Mouse (Mus musculus) heart, adult 8-10 months (tissue): ENCODE measurements around the gene Myo1d. TPM values are rescaled to one million over a fixed set of nuclear protein-coding genes. Genes with fewer than 3 reads are reported as not detected.

ENCODE experiments used
- DNase-seq: peaks from one replicate; pipeline ENCODE4 v3.0.0; 2022; ENCODE audit warnings: low spot score
- total RNA-seq, 4 experiments: library from RNA; stranded (reverse); gene quantifications; 2 replicates each; pipeline ENCODE4 v1.2.4; 2022

Myo1d gene
- total RNA-seq, 4 experiments from 2014 or later, result 7.4 to 10.4 (median 9.5) TPM

GRCm38 (mm10) chr11:80504519-80505385 lies 275.1 kb downstream of the Myo1d start:
- no peak for DNase-seq

DNA sequence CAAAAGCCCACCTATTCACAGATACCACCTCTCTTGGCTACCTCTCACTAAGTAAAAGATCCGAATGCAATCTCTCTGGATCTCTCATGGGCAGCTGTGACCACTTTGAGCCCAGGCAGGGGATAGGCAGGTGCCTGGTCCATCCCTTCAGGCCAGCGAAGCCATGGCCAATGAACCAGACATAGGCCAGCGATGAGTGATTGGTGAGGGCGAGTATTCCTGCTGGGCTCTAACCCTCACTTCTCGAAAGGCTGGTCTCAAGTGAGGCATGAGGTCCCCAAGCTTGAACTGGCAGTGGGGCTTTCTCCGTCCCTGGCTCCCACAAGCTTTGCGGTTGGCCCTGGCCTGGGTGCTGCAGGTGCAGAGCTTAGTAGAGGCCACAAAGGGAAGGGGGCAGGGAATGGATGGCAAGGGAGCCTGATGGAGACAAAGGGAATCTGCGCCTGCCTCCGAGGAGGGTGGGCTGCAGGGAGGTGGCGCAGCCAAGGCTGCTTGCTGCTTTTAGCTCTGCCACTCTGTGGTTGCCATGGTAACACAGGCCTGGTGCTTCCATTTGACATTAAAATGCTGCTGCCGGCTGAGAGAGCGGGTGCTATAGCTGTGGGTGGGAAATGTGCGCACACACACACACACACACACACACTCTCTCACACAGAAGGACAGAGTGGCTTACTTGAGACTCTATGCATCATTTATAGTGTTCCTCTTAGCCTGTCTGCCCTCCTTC lies 275.9 kb downstream of the Myo1d start:
- no peak for DNase-seq

GRCm38 (mm10) chr11:80503281-80503680 lies 276.5 kb downstream of the Myo1d start:
- DNase-seq, result no peak

- DNase-seq, result no peak
Observed at GRCm38 (mm10) chr11:80499550-80499952, 280.3 kb downstream of the Myo1d start.

DNA sequence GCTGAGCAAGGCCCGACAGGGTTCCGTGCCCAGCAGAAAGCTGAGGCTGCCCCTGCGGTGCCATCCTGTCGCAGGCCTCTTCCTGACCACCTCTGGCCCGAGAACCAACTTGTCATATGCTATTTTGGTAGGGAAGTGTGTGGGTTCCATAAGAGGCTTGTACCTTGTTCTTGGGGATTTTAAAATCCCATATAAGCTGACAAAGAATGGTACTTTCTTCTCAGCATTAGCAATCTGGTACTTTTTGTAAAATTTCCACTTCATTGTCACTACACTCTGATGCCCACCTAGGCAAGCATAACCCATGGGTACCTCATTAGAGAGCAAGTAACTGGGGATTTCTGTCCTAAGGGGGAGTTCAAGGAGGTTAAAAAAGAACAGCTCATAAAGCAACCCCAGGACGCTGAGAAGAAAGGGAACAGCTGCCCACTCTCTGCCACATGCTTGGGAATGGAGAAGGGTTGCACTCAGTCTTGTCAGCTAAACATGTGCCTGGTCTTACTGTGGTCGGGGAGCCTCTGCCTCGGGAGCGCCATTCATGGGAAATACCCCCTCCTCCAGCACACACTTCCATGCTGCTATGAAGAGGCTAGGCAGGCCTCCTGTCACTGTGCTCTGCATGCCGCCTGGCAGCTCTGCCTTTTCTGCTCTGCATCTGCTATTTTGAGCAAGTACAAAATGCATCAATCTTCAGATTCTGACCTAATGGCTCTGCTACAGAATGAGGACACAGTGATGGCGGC lies 281.3 kb downstream of the Myo1d start:
- DNase-seq, result no peak

DNA sequence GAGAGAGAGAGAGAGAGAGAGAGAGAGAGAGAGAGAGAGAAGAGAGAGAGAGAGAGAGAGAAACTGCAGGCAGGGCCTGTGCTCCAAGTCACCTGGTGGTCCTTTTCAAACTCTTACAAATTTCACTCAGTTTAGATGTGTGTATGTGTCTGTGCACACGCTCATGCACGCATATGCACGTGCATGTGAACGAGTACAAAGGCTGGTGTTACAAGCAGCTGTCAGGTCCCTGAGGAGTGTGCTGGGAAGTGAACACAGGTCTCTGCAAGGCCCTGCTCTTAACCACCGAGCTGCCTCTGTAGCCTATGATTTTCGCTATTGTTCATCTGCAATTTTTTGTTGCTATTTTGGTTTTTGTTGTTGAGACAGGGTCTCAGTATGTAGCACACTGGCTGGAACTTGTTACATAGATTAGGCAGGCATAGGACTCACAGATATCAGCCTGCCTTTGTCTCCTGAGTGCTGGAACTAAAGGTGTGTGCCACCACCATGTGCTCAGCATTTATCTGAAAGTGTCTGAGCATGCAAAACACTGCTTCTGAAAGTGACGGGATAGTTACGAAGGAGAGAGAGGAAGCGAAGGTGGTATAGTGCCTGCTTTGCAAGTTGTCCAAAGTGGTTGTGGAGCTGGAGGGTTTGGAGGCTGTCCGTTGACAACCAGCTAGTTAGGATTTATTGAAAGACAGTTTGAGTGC lies 282.5 kb downstream of the Myo1d start:
- no peak for DNase-seq

DNA sequence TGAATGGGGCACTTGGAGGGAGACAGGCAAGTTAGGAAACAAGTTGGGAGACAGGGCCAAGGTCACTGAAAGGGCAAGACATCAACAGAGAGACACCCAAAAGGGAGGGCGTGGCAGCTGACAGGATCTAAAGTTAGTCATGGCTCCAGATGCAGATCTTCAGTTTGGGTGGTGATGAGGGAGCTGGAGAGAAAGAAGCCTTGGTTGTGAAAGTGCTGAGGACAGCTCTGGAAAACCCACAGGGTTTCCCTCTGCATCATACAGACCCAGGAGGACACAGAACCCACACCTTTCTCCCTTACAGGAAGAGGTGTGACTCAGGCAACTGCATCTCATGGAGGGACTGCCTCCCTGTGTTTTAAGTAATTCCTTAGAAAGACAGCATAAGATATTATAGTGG lies 283.2 kb downstream of the Myo1d start:
- DNase-seq, result no peak

GRCm38 (mm10) chr11:80495972-80496371 lies 283.9 kb downstream of the Myo1d start:
- no peak for DNase-seq

DNA sequence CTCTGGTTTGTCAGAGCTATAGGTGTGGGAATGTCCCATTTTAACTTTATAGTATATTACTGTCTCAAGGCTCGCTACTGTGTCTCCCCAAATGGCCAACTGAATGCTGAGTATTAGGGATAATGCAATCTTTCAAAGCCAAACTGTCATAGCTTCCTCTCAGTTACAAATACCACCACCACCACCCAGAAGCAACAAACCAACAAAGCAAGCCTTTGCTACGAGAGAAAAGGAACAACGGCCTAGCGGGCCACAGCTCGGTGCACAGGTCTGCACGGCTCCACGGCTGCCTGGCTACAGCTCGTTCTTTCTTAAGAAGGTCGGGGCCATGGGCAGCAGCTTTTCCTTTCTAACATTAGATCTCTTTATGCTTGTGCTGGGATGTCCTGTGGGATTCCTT lies 285.0 kb downstream of the Myo1d start:
- DNase-seq, result no peak

DNA sequence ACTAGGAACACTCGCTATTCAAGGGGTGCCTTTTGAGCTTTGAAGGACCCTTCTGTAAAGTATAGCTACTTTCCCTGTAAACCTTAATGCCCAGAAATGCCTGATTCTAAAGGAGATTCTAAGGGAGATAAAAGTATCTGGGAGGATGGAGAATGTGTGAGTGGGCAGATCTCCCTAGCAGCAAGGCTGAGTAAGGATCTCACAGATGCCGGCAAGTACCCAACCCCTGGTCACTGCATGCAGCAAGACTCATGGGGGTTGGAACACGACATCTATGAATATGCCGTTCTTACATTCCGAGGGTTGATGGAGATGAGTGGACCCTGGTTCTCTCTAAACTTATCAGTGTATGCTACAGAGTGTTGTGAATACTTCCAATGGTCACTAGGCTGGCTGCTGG lies 286.6 kb downstream of the Myo1d start:
- DNase-seq, result no peak

DNA sequence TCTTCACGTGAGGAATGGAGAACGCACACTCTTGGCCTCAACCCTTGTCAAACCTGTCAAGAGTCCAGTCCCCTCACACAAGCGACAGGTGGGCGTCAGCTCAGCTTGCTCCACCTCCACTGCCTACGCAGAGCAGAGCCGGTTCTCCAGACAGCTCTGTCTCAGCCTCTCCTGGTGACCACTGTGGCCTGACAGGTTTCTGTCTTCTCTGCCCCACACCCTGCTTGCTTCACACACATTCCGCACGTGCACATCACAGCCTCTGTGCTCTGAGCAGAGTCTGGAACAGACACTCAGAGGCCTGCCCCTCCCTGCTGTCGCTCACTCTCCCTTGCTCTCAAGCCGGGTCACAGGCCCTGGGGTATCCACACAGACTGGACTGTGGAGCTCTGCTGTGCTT lies 289.0 kb downstream of the Myo1d start:
- no peak for DNase-seq

- no peak for DNase-seq
Observed at GRCm38 (mm10) chr11:80489882-80490196, 290.0 kb downstream of the Myo1d start.

DNA sequence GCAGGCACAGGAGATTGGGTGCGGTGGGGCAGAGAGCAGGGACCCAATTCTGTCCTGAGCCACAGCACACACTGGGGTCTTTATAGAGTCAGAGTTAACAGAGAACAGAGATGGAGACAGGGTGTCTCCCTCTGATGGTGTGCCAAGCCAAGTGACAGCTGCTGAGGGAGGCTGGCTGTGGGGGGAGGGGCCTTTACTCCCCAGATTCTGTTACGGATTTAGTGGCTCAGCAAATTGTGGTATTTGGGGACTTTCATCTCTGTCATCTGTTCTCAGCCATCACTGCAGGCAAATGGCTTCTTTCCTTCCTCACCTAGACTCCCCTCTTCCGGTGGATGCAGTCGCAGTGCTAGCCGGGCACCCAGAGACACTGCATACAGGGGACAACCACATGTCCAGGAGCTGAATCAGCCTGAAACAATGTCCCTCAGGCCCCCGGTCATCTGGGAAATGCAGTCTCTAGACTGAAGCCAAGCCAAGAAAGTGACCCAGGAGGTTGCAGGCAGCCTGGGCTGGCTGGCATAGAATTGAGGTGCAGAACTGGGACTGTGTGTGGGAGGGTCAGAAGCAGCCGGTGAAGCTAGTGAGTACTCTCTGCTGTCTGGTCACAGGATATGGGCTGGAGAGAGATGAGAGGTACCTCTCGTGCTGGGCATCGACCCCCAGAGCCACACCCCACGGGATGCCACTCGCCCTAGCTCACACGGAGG lies 290.5 kb downstream of the Myo1d start:
- DNase-seq, result no peak

- DNase-seq, result no peak
Observed at GRCm38 (mm10) chr11:80487904-80488587, 291.8 kb downstream of the Myo1d start.

GRCm38 (mm10) chr11:80485622-80486206 lies 294.1 kb downstream of the Myo1d start:
- DNase-seq, result no peak

DNA sequence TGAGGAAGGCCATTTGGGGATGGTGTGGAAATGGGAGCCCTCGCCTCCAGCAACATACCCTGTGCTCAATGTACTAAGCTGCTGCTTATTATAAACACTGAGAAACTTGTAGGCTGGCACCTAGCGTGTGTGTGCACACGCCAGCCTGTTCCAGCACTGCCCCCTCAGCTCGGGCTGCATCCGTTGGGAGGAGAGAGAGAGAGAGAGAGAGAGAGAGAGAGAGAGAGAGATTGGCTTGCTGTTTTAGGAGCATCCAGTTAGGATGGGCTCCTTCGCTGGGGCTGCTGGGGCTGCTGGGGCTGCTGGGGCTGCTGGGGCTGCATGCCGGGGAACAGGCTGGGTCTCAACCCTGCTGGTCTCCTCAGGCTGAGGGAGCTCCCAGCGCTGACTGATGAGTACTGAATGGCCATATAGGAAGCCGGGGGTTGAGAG lies 294.7 kb downstream of the Myo1d start:
- DNase-seq, result no peak

DNA sequence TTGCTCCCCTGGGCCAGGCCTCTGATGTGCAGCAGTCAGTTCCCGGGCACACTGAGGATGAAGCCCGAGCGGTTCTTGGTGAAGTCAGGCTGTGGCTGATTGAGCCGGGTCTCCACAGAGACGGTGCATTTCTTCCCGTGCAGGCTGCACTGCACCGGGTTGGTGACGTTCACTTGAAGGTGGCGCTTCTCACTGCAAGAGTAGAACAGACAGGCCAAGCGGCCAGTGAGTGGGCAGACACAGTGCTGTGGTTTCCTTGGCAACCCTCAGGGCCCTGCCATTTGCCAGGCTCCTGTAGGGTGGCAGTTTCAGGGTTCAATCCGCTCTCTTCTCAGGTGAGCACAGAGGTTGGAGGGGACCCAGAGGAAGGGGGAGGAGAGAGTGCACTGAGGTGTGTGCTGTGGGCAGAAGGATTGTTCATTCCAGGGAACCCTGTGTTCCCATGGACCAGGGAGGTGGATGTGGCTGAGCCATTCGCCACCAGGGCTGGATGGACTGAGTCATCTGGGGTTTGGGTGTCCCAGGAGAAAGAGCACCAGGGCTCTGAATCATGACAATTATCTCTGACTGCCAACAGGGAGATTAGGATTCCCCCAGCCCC lies 295.5 kb downstream of the Myo1d start:
- no peak for DNase-seq

DNA sequence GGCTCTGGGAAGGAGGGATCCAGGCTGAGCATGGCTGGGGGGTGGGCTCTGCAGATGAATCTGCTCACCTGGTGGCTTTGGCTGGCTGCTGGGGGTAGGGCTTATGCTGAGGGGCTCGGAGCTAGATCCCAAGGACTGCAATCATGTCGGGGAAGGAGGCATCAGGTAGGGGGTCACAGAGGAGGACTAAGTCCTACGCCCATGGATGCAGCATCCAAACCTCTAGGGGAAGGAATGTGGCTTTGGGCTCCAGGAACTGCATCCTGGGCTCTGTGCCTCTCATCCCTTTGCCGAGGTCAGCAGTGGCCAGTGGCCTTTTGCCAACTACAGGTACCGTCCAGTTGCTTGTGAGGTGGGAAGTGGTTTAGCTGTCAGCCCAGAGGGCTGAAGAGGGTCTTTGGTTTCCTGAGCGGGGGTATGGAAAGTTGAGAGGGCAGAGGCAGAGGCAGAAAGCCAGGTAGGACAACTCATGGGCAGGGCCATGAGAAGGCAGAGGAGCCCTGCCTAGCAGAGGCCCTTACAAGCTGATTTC lies 296.2 kb downstream of the Myo1d start:
- no peak for DNase-seq

DNA sequence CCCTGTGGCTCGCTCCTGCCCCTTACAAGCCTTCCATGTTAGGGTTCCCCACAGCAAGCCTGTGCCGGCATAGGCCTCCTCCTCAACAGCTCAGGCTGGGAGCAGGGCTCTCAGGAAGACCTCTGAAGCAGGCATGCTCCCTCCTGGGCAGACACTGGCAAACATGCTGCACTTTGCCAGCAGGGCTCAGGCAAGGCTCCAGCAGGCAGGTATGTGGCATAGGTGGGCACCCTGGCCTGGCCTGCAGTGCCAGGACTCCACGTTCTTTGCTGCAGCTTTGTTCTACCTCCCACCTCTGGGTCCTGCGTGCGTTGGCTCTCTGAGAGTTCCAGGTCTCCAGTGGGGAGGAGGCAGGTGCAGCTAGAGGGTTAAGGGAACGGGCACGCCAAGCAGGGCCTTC lies 296.9 kb downstream of the Myo1d start:
- DNase-seq, result no peak

GRCm38 (mm10) chr11:80482347-80482746 lies 297.5 kb downstream of the Myo1d start:
- DNase-seq, result no peak
